Mouse (Mus musculus) gastrocnemius, postnatal 36 days (tissue): Measurements from ENCODE around the gene Vamp2. TPM values are rescaled to one million over a fixed set of nuclear protein-coding genes. Genes with fewer than 3 reads are reported as not detected.
"Not testable (repeated sequence)": the region's sequence is repeated elsewhere in the genome, so short reads cannot be mapped to it uniquely, and the experiment has no call there.

ENCODE experiments used
- DNase-seq, 2 experiments: peaks; one replicate each; pipeline ENCODE4 v3.0.0; 2022
- intact Hi-C: fragments of 180-260 bp; cut with DNase I; formaldehyde crosslinking; loops from one replicate; pipeline ENCODE4 v1.15.1; 2025
- total RNA-seq, 2 experiments: library from RNA; stranded (reverse); gene quantifications; 2 replicates each; pipeline ENCODE4 v1.2.3; 2021

Gene Vamp2
- total RNA-seq, 2 experiments from 2014 or later: 26.7 to 38.1 TPM

GRCm38 (mm10) chr11:69078041-69078440 is 10.2 kb upstream of the Vamp2 start:
- no peak for DNase-seq
- intact Hi-C loops: no loop called here

DNA sequence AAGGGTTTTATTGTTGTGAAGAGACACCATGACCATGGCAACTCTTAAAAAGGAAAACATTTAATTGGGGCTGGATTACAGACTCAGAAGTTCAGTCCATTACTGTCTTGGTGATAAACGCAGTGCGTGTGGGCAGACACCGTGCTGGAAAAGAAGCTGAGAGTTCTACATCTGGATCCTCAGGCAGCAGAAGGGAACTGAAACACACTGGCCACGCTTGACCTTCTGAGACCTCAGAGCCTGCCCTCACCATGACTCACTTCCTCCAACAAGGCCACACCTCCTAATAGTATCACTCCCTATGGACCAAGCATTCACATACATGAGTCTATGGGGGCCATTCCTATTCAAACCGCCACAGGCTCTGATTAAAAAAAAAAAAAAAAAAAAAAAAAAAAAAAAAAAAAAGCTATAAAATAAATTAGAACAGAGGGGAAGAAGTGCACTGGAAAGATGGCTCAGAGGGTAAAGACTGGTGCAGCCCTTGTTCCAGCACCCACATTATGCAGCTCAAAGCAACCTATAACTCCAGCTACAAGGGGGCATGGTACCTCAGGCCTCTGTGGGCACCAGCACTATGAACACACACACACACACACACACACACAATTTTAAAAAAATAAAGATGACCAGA is 9.4 kb upstream of the Vamp2 start:
- DNase-seq: no peak
- intact Hi-C loops: no loop called here

GRCm38 (mm10) chr11:69080102-69080854 is 8.0 kb upstream of the Vamp2 start:
- intact Hi-C loops: no loop called here
- no peak for DNase-seq

GRCm38 (mm10) chr11:69080855-69081222 is 7.5 kb upstream of the Vamp2 start:
- intact Hi-C loops: no loop called here
- no peak for DNase-seq

- intact Hi-C loops: no loop called here
- DNase-seq: no peak
Observed at GRCm38 (mm10) chr11:69081613-69082012, 6.7 kb upstream of the Vamp2 start.

DNA sequence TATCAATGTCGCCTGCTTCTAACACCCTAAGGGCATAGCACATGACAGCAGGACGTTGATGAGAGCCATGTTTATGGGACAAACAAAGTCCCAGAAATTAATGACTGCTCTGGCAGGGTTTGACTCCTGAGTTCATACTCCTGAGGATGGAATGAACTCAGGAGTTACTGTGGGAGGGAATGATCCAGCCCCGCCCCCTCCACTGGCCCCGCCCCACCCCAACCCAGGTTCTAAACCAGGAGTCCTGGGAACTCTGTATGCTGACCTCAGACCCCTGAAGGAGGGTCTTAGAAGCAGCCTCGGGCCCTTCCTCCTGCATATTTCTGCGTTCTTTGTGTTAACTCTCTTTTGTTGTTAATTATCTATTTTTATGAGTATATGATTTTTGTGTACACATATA is 2.7 kb upstream of the Vamp2 start:
- intact Hi-C loops: no loop called here
- DNase-seq: no peak

DNA sequence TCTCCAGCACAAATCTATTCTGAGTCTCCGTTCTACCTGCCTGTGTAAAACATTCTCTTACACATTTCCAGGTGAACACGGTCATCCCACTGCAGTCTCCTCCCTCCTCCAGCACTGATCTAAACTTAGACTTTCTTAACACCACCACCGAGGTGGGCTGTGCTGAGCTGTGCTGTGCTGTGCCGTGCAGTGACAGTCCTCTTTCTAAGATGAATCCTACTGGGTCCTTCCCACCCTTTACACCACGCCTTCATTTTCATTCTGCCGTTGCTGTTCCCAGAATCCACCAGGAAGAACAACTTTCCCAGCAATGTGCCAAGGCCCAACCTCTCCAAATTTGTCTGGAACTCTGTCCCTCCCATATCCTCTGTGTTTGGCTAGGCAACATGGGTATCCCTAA is 1.9 kb upstream of the Vamp2 start:
- intact Hi-C loops: no loop called here
- no peak for DNase-seq

- intact Hi-C loops: no loop called here
- DNase-seq: no peak
Observed at GRCm38 (mm10) chr11:69087082-69087481, 1.2 kb upstream of the Vamp2 start.

- DNase-seq: no peak
- intact Hi-C loops: no loop called here
Observed at GRCm38 (mm10) chr11:69087597-69087996, 693 bp upstream of the Vamp2 start.

- intact Hi-C loops: loop anchor here (2.0 kb wide), 1 partner anchor 16 kb away; no protein-coding TSS in a partner anchor
- DNase-seq: no peak
Observed at GRCm38 (mm10) chr11:69088856-69089615, 746 bp downstream of the Vamp2 start.

GRCm38 (mm10) chr11:69089616-69090290 is 1.5 kb downstream of the Vamp2 start:
- DNase-seq: no peak
- intact Hi-C loops: loop anchor here (2.0 to 10.0 kb wide), 3 partner anchors 17 to 895 kb away; partner anchors contain the start of genes Ctdnep1, Elp5 and Kdm6b

GRCm38 (mm10) chr11:69090367-69090766 is 2.1 kb downstream of the Vamp2 start:
- intact Hi-C loops: loop anchor here (10.0 kb wide), 2 partner anchors 324 to 894 kb away; partner anchors contain the start of genes Ctdnep1, Elp5 and Kdm6b
- DNase-seq: no peak

DNA sequence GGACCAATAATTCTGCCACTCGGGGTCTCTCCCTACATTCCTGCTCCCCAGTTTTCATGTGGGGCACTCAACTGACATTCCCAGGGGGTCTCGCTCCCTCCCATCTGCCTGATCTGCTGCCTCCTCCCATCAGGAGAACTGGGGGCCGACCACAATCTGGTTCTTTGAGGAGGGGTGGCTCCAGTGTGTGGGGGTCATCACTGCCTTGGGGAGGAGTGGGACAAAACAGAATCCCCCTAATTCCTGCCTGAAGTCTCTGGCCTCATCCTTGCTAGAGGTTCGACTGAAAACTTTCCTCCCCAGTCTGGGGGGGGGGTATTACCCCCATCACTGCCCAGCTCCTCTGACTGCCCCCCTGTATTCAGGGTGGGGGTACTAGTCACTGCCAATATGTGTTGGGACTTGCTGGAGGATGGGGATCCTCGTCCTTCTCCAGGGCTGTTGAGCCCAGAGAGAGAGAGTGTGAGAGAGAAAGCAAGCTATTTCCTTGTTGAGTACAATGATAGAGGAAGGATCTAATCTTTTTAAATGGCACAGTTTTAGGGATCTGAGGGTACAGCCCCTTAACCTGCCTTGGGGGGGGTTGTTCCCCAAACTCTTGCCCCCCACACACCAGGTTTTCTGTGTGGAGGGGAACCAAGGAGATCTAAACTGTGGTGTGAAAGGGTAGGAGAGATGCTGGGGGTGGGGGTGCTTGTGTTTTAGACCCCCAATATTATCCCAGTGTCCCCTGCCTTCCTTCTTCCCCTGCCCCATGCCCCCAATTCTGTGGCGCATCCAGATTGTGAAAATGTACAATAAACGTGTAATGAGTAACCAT is 3.5 kb downstream of the Vamp2 start:
- no peak for DNase-seq
- intact Hi-C loops: loop anchor here (10.0 kb wide), 2 partner anchors 323 to 893 kb away; partner anchors contain the start of genes Ctdnep1, Elp5 and Kdm6b

DNA sequence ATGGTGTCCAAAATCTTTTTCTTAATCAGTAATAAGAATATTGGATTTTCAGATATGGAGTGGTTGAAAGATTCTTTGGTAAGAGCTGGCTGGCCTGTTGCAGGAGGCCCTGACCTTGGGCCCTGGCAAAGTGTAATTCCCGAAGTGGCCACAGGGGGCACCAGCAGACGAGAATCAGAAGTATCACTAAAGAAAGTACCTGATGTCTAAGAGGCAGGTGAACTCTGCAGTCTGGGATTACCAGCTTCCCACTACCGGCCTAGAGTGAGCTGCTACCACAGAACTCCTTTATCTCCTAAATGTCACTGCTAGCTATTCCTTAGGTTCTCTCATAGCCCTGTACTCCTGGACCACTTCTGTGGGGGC is 4.1 kb downstream of the Vamp2 start:
- intact Hi-C loops: loop anchor here (10.0 kb wide), 2 partner anchors 322 to 892 kb away; partner anchors contain the start of genes Ctdnep1, Elp5 and Kdm6b
- DNase-seq: peak; percentile 86 to 87

DNA sequence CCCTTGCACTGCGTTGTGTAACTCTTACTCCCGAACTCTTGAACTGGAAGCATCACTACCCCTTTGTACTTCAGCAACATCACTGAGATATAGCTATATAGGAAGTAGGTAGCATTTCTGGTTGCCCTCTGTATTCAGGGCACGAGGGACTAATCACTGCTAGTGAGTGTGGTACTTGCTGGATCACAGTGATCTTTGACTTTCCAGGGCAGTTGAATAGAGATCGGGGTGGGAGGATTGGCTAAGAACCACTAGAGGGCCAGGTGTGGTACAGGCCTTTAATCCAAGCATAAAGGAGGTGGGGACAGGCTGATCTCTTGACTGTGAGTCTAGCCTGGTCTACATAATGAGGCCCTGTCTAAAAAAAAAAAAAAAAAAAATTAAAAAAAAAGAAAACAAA is 4.6 kb downstream of the Vamp2 start:
- no peak for DNase-seq
- intact Hi-C loops: loop anchor here (10.0 kb wide), 2 partner anchors 322 to 892 kb away; partner anchors contain the start of genes Ctdnep1, Elp5 and Kdm6b

- not testable (repeated sequence) for DNase-seq
- intact Hi-C loops: loop anchor here (10.0 kb wide), 2 partner anchors 321 to 891 kb away; partner anchors contain the start of genes Ctdnep1, Elp5 and Kdm6b
Observed at GRCm38 (mm10) chr11:69093856-69094255, 5.6 kb downstream of the Vamp2 start.

DNA sequence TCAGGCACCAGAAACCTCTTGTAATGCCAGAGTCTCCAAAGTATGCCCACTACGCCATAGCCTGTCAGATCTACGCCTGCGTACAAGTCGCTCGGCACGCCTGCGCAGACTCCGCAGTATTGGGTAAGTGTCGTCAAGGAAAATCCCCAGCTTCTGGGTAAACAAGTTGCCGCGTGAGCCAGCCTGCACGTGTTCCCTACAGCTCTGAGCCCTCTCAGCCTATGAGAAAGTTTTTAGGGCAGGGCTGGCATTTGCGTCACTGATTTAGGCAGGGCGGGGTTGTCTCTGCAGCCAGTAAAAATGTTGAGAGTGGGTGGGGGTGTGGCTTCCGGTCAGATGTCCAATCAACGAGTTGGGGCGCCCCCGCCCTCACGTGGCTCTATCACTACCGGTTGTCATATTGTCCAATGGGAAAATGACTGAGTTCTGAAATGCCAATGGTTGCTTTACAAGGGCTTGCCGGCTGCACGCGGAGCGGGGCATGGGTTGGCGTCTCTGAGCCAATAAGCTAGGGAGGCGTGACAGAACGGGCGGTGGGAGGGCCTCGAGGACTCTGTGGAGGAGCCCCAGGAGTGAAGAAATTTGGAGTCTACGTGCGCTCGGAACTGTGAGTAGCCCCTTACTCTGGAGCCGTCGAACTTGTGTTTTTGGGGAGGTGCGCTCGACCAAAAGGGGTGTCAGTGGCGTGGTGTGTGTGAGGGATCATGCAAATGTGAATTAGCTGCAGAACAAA is 6.6 kb downstream of the Vamp2 start, which contains the start of gene Per1:
TSS of gene Per1 (plus strand) at position 521 of the 733 bp plus-strand sequence.
- peak; percentile 96 to 98 for DNase-seq
- intact Hi-C loops: loop anchor here (10.0 kb wide), 2 partner anchors 320 to 890 kb away; partner anchors contain the start of genes Ctdnep1, Elp5 and Kdm6b

- no peak for DNase-seq
- intact Hi-C loops: loop anchor here (10.0 kb wide), 2 partner anchors 319 to 889 kb away; partner anchors contain the start of genes Ctdnep1, Elp5 and Kdm6b
Observed at GRCm38 (mm10) chr11:69095511-69096231, 7.4 kb downstream of the Vamp2 start.
